Mouse (Mus musculus): Measurements from ENCODE around the gene Chrna5. TPM values are rescaled to one million over a fixed set of nuclear protein-coding genes. Genes with fewer than 3 reads are reported as not detected.

The Chrna5 gene
- total and polyA plus RNA-seq, 3 experiments = not detected

- Histone ChIP-seq H3K9me3 (replicated peaks; ENCODE audit: low read length) (no peaks in the 10 kb centered on the region), H3K79me2 (replicated peaks; ENCODE audit: control insufficient read depth, extremely low read depth, insufficient read depth, poor library complexity, severe bottlenecking) (no peaks in the 10 kb centered on the region), H3K36me3 (replicated peaks in 1 of 2; ENCODE audit: control insufficient read depth in 1 of 2, insufficient read depth in 1 of 2, low read length in 1 of 2) (no peaks in the 10 kb centered on the region), H3K27me3 (replicated peaks) (no peaks in the 10 kb centered on the region), H3K4me3 (replicated peaks in 1 of 3; ENCODE audit: low read depth in 2 of 3, low read length in 2 of 3, poor library complexity in 1 of 3) (no peak overlapping the region), H3K4me2 (ENCODE audit: insufficient read depth, low read depth, poor library complexity, severe bottlenecking) (no peak overlapping the region), H3K27ac (ENCODE audit: insufficient read depth, low read depth) (no peak overlapping the region), H3K9ac (ENCODE audit: insufficient read depth, low read depth) (no peak overlapping the region), H3K4me1 (ENCODE audit: control insufficient read depth in 1 of 2, insufficient read depth in 2 of 2) (no peaks in the 10 kb centered on the region)
- no peak for DNase-seq (ENCODE audit: extremely low read depth)
- TF ChIP-seq E2F4 (IDR thresholded peaks at IDR 0.05; ENCODE audit: insufficient replicate concordance, low read depth, low read length) (no peak), MXI1 (IDR thresholded peaks at IDR 0.05; ENCODE audit: low read depth, low read length) (no peak), KAT2A (IDR thresholded peaks at IDR 0.05; ENCODE audit: insufficient replicate concordance, low read length) (no peak), EP300 (IDR thresholded peaks at IDR 0.05; ENCODE audit: low read length) (no peak), RAD21 (IDR thresholded peaks at IDR 0.05; ENCODE audit: low read depth, low read length) (no peak), PAX5 (IDR thresholded peaks at IDR 0.05; ENCODE audit: low read length) (no peak), ETS1 (conservative IDR thresholded peaks at IDR 0.05; ENCODE audit: low read depth, low read length) (no peak), TCF12 (IDR thresholded peaks at IDR 0.05; ENCODE audit: low read depth, low read length) (no peak), TBP (conservative IDR thresholded peaks at IDR 0.05; ENCODE audit: low read depth, low read length) (no peak), MAZ (IDR thresholded peaks at IDR 0.05; ENCODE audit: low read depth, low read length) (no peak), NELFE (IDR thresholded peaks at IDR 0.05; ENCODE audit: low read depth, low read length) (no peak), USF2 (conservative IDR thresholded peaks at IDR 0.05; ENCODE audit: low read depth, low read length) (no peak), IRF4 (IDR thresholded peaks at IDR 0.05; ENCODE audit: low read depth, low read length) (no peak), SMC3 (IDR thresholded peaks at IDR 0.05; ENCODE audit: low read depth, low read length) (no peak), GABPA (IDR thresholded peaks at IDR 0.05; ENCODE audit: insufficient replicate concordance, low read depth, low read length) (no peak)
- dilution Hi-C loops (cut with MboI; ENCODE audit: extremely low pct_ligation_motif_present, extremely low pct_unique_long_range_greater_than_20kb, low sequenced_read_pairs) = no loop called here
- in situ Hi-C loops (cut with MboI; ENCODE audit: low pct_ligation_motif_present, low pct_unique_long_range_greater_than_20kb, low sequenced_read_pairs) = loop anchor here (25.0 kb wide), 1 partner anchor 248 kb away; no protein-coding TSS in a partner anchor
Measured at GRCm38 (mm10) chr9:55038948-55039347, 58.3 kb downstream of the Chrna5 start.

GRCm38 (mm10) chr9:55039983-55040382, 59.3 kb downstream of the Chrna5 start:
- DNase-seq (ENCODE audit: extremely low read depth) = no peak
- no peak for TF ChIP-seq CHD1 (IDR thresholded peaks at IDR 0.05; ENCODE audit: low read depth, low read length)
- no peak for TF ChIP-seq NELFE (IDR thresholded peaks at IDR 0.05; ENCODE audit: low read depth, low read length)
- TF ChIP-seq MAX (IDR thresholded peaks at IDR 0.05; ENCODE audit: low read length) = no peak
- TF ChIP-seq CTCF (conservative IDR thresholded peaks at IDR 0.05 in 1 of 2, IDR thresholded peaks at IDR 0.05 in 1 of 2; ENCODE audit: low read depth in 2 of 2, low read length in 2 of 2) = no peak
- TF ChIP-seq USF2 (conservative IDR thresholded peaks at IDR 0.05; ENCODE audit: low read depth, low read length) = no peak
- TF ChIP-seq MEF2A (IDR thresholded peaks at IDR 0.05; ENCODE audit: borderline replicate concordance, low read depth, low read length) = no peak
- no peak for TF ChIP-seq POLR2AphosphoS2 (IDR thresholded peaks at IDR 0.05; ENCODE audit: low read depth, low read length)
- no peak for TF ChIP-seq RAD21 (IDR thresholded peaks at IDR 0.05; ENCODE audit: low read depth, low read length)

More at GRCm38 (mm10) chr9:55039983-55040382, 59.3 kb downstream of the Chrna5 start:
- in situ Hi-C loops (cut with MboI; ENCODE audit: low pct_ligation_motif_present, low pct_unique_long_range_greater_than_20kb, low sequenced_read_pairs) (loop anchor here (25.0 kb wide), 1 partner anchor 247 kb away; no protein-coding TSS in a partner anchor), dilution Hi-C loops (cut with MboI; ENCODE audit: extremely low pct_ligation_motif_present, extremely low pct_unique_long_range_greater_than_20kb, low sequenced_read_pairs) (no loop called here)
- no peaks in the 10 kb centered on the region for H3K9me3 ChIP-seq (replicated peaks; ENCODE audit: low read length)
- H3K4me2 ChIP-seq (ENCODE audit: insufficient read depth, low read depth, poor library complexity, severe bottlenecking) = no peak overlapping the region
- no peaks in the 10 kb centered on the region for H3K79me2 ChIP-seq (replicated peaks; ENCODE audit: control insufficient read depth, extremely low read depth, insufficient read depth, poor library complexity, severe bottlenecking)
- H3K9ac ChIP-seq (ENCODE audit: insufficient read depth, low read depth) = no peak overlapping the region
- no peak overlapping the region for H3K27ac ChIP-seq (ENCODE audit: insufficient read depth, low read depth)
- no peaks in the 10 kb centered on the region for H3K36me3 ChIP-seq (replicated peaks in 1 of 2; ENCODE audit: control insufficient read depth in 1 of 2, insufficient read depth in 1 of 2, low read length in 1 of 2)
- H3K27me3 ChIP-seq (replicated peaks) = no peaks in the 10 kb centered on the region
- H3K4me1 ChIP-seq (ENCODE audit: control insufficient read depth in 1 of 2, insufficient read depth in 2 of 2) = no peaks in the 10 kb centered on the region
- no peak overlapping the region for H3K4me3 ChIP-seq (replicated peaks in 1 of 3; ENCODE audit: low read depth in 2 of 3, low read length in 2 of 3, poor library complexity in 1 of 3)
